Mouse (Mus musculus): ENCODE measurements around the gene Arl11. TPM values are rescaled to one million over a fixed set of nuclear protein-coding genes. Genes with fewer than 3 reads are reported as not detected.
"Not testable (repeated sequence)": the region's sequence is repeated elsewhere in the genome, so short reads cannot be mapped to it uniquely, and the experiment has no call there.

The Arl11 gene
- polyA plus RNA-seq, 2 experiments = 1.6 to 1.8 TPM

DNA sequence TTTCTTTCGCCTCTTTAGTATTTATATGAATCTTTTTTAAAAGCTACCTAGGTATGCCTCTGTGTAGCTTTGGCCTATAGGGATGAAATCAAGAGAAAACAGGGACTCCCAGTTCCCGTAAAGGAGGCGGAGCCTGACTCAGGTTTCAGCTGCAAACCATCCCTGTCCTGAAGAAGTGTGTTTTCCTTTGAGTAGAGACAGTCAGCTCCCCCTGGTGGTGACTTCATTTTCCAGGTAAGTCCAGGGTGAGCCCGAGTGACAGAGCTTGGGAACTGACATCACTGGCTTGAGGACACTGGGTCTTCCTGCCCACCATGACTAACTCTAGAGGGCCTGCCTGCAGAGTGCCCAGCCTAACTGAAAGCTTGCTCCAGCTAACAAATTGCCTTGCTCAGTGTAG lies 7.3 kb downstream of the Arl11 start:
- WGBS (ENCODE audit: insufficient replicate concordance) = 32% methylated on average over 4 of the region's 4 CpGs
- H3K27ac ChIP-seq = no peak overlapping the region
- no peaks in the 10 kb centered on the region for H3K27me3 ChIP-seq (ENCODE audit: control insufficient read depth, insufficient read depth, low read length)
- no peak overlapping the region for H3K4me2 ChIP-seq (ENCODE audit: low read depth)
- TF ChIP-seq EP300 (IDR thresholded peaks at IDR 0.05; ENCODE audit: low read depth) (no peak), CTCF (IDR thresholded peaks at IDR 0.05; ENCODE audit: low read depth) (peak; percentile 77)
- no peaks in the 10 kb centered on the region for H3K36me3 ChIP-seq (replicated peaks; ENCODE audit: control insufficient read depth, insufficient read depth, low read depth)
- peak; percentile 41 to 45 (median 41) for DNase-seq (ENCODE audit: low read depth in 3 of 3, low spot score in 3 of 3)
- no peaks in the 10 kb centered on the region for H3K9me3 ChIP-seq (ENCODE audit: control insufficient read depth, low read length)
- no peak overlapping the region for H3K4me3 ChIP-seq (ENCODE audit: insufficient read depth in 1 of 2, low read depth in 2 of 2, low read length in 2 of 2)
- no peak overlapping the region for H3K9ac ChIP-seq (replicated peaks)
- ATAC-seq (ENCODE audit: insufficient read depth) = no peak
- H3K4me1 ChIP-seq (replicated peaks; ENCODE audit: control insufficient read depth in 2 of 2, insufficient read depth in 2 of 2, low read length in 1 of 2) = peaks cover 0 to 6% of the 10 kb centered on the region in 2 experiments; a peak in 1 of 4 replicates

DNA sequence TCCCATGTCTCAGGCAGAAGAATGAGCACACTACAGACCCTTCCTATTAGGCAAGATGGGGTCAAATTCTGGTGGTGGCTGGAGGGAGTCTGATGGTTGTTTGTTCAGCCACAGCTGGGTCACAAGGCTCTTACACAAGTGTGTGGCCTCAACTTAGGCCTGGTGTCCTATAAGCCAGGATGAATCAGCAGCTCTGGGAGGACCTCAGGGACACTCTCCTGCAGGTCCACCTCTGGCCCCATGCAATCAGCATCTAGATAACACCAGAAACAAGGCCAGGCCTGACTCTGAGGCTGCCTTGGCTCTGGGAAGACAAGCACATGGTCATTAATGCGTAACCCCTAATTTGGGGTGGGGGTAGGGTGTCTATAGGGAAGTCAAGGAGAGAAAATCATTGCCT lies 11.2 kb downstream of the Arl11 start:
- Histone ChIP-seq H3K9ac (replicated peaks) (no peak overlapping the region), H3K4me3 (ENCODE audit: insufficient read depth in 1 of 2, low read depth in 2 of 2, low read length in 2 of 2) (no peak overlapping the region), H3K36me3 (replicated peaks; ENCODE audit: control insufficient read depth, insufficient read depth, low read depth) (no peaks in the 10 kb centered on the region), H3K27me3 (ENCODE audit: control insufficient read depth, insufficient read depth, low read length) (no peaks in the 10 kb centered on the region), H3K4me2 (ENCODE audit: low read depth) (no peak overlapping the region), H3K4me1 (replicated peaks; ENCODE audit: control insufficient read depth in 2 of 2, insufficient read depth in 2 of 2, low read length in 1 of 2) (peaks cover 0 to 6% of the 10 kb centered on the region in 2 experiments; a peak in 1 of 4 replicates), H3K9me3 (ENCODE audit: control insufficient read depth, low read length) (no peaks in the 10 kb centered on the region), H3K27ac (no peak overlapping the region)
- 63% methylated on average over 1 of the region's 1 CpGs for WGBS (ENCODE audit: insufficient replicate concordance)
- DNase-seq (ENCODE audit: low read depth in 3 of 3, low spot score in 3 of 3) (no peak), ATAC-seq (ENCODE audit: insufficient read depth) (peak; percentile 51; the same call in 1 of the 2 replicates)
- TF ChIP-seq EP300 (IDR thresholded peaks at IDR 0.05; ENCODE audit: low read depth) (no peak), CTCF (IDR thresholded peaks at IDR 0.05; ENCODE audit: low read depth) (no peak)

DNA sequence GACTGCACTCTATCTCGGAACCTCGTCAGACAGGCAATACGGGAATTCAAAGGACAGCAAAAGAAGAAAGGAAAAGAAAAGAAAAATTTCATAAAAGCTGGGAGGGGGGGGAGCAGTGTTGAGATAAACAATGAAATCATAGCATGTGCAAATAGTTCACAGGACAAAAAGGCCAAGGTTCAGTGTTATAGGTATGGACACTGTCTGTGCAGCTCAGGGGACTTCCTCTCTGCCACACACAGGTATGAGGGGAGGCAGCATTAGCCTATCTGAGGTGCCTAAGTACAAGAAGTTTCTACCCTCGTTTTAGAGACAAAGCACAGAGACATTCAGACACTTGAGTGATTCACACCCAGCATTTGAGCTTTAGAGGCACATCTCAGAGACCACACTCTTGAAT lies 11.6 kb downstream of the Arl11 start:
- ATAC-seq (ENCODE audit: insufficient read depth) (no peak), DNase-seq (ENCODE audit: low read depth in 3 of 3, low spot score in 3 of 3) (no peak)
- H3K36me3 ChIP-seq (replicated peaks; ENCODE audit: control insufficient read depth, insufficient read depth, low read depth) = no peaks in the 10 kb centered on the region
- H3K9ac ChIP-seq (replicated peaks) = no peak overlapping the region
- no peak for TF ChIP-seq CTCF (IDR thresholded peaks at IDR 0.05; ENCODE audit: low read depth)
- no peak overlapping the region for H3K27ac ChIP-seq
- peaks cover 0 to 6% of the 10 kb centered on the region in 2 experiments; a peak in 1 of 4 replicates for H3K4me1 ChIP-seq (replicated peaks; ENCODE audit: control insufficient read depth in 2 of 2, insufficient read depth in 2 of 2, low read length in 1 of 2)
- no peaks in the 10 kb centered on the region for H3K27me3 ChIP-seq (ENCODE audit: control insufficient read depth, insufficient read depth, low read length)
- H3K4me3 ChIP-seq (ENCODE audit: insufficient read depth in 1 of 2, low read depth in 2 of 2, low read length in 2 of 2) = no peak overlapping the region
- no peak overlapping the region for H3K4me2 ChIP-seq (ENCODE audit: low read depth)
- WGBS (ENCODE audit: insufficient replicate concordance) = 72% methylated on average over 4 of the region's 4 CpGs
- no peaks in the 10 kb centered on the region for H3K9me3 ChIP-seq (ENCODE audit: control insufficient read depth, low read length)

DNA sequence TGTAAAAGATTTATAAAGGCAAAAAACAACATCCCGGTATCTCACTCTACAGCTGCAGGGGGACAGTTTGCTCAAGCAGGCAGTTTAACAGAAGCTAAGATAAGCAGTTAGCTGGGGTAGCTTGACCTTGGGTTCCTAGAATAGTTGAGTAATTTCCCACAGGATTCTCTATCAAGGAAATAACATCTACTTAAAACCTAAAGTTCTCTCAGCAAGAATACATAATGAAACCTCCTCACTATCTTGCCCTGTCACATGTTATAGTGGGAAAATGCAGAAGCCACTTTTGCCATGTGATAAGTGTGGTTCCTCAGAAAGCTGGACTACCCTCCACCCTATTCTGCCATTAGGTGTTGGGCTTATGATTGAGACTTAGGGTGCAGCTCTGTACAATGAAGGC lies 13.2 kb downstream of the Arl11 start:
- H3K27ac ChIP-seq = no peak overlapping the region
- H3K27me3 ChIP-seq (ENCODE audit: control insufficient read depth, insufficient read depth, low read length) = no peaks in the 10 kb centered on the region
- ATAC-seq (ENCODE audit: insufficient read depth) = no peak
- peaks cover 0 to 8% of the 10 kb centered on the region in 2 experiments; a peak in 2 of 4 replicates for H3K4me1 ChIP-seq (replicated peaks; ENCODE audit: control insufficient read depth in 2 of 2, insufficient read depth in 2 of 2, low read length in 1 of 2)
- no peak overlapping the region for H3K4me3 ChIP-seq (ENCODE audit: insufficient read depth in 1 of 2, low read depth in 2 of 2, low read length in 2 of 2)
- TF ChIP-seq CTCF (IDR thresholded peaks at IDR 0.05; ENCODE audit: low read depth) = no peak
- H3K9ac ChIP-seq (replicated peaks) = no peak overlapping the region
- H3K4me2 ChIP-seq (ENCODE audit: low read depth) = no peak overlapping the region
- H3K36me3 ChIP-seq (replicated peaks; ENCODE audit: control insufficient read depth, insufficient read depth, low read depth) = no peaks in the 10 kb centered on the region
- no peaks in the 10 kb centered on the region for H3K9me3 ChIP-seq (ENCODE audit: control insufficient read depth, low read length)
- DNase-seq (ENCODE audit: low read depth in 3 of 3, low spot score in 3 of 3) = no peak
- 53% methylated on average over 1 of the region's 1 CpGs for WGBS (ENCODE audit: insufficient replicate concordance)

DNA sequence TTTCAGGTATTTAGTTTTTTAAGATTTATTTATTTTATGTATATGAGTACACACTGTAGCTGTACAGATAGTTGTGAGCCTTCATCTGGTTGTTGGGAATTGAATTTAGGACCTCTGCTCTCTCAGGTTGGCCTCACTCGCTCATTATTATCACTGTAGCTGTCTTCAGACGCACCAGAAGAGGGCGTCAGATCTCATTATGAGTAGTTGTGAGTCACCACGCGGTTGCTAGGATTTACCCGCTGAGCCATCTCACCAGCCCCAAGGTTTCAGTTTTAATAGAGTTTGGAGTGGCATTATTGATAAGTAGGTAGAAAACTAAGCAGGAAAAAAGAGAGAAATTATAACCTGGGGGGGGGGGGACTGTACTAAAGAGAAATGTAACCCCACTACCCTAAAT lies 17.5 kb downstream of the Arl11 start:
- H3K4me2 ChIP-seq (ENCODE audit: low read depth) = peak overlapping the region; percentile 33; the same call in 1 of the 2 replicates
- peak; percentile 24; the same call in 1 of the 2 replicates for TF ChIP-seq CTCF (IDR thresholded peaks at IDR 0.05; ENCODE audit: low read depth)
- ATAC-seq (ENCODE audit: insufficient read depth); H3K4me1 ChIP-seq (replicated peaks; ENCODE audit: control insufficient read depth in 2 of 2, insufficient read depth in 2 of 2, low read length in 1 of 2); H3K9ac ChIP-seq (replicated peaks); H3K27me3 ChIP-seq (ENCODE audit: control insufficient read depth, insufficient read depth, low read length); H3K4me3 ChIP-seq (ENCODE audit: insufficient read depth in 1 of 2, low read depth in 2 of 2, low read length in 2 of 2); H3K27ac ChIP-seq; DNase-seq (ENCODE audit: low read depth in 3 of 3, low spot score in 3 of 3); H3K36me3 ChIP-seq (replicated peaks; ENCODE audit: control insufficient read depth, insufficient read depth, low read depth); H3K9me3 ChIP-seq (ENCODE audit: control insufficient read depth, low read length): not testable (repeated sequence)
- 19% methylated on average over 6 of the region's 6 CpGs for WGBS (ENCODE audit: insufficient replicate concordance)

All from liver, embryonic 14.5 days (tissue).